ENCODE assay signal across 25 mouse cellular contexts in the genomic region with DNA sequence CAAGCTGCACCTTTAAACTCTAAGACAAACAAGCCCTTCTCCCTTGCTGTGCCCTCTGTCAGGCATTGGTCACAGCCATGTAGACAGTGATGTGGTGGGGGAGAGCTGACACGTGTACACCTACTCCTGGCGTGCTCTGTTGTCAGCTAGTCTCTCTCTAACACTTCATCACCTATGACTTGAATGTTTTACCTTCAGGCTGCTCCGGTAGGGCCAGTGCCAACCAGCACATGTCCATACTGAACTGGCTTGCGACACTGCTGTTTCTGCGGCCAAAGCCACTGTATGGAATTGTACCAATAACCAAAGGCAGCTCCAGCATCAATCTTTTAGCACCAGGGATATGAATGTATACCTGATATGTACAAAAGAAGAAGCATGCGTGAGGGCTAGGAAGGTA. TPM values are rescaled to one million over a fixed set of nuclear protein-coding genes. Genes with fewer than 3 reads are reported as not detected.
A peak's percentile ranks its signal among the peaks of the same experiment; 100 is the strongest.
DNase-seq lines count a peak whose midpoint lies in the region; ATAC-seq and TF ChIP-seq lines count a peak whose summit lies in the region.
"Had no signal": no experiment of that assay in that cellular context is flagged by ENCODE, and none has a peak within 500 bp of the region (broad histone marks: within the 10 kb centered on the region; RNA-seq: fewer than 3 reads in every experiment).

No protein-coding gene starts in this region.

- H3K36me3 ChIP-seq in liver, postnatal 0 days (replicated peaks; ENCODE audit: insufficient read depth, low read length) = peaks cover 32% of the 10 kb centered on the region
- peaks cover 33% of the 10 kb centered on the region for H3K36me3 ChIP-seq in liver, embryonic 12.5 days
- H3K36me3 ChIP-seq: G1E had no signal

- WGBS in liver, postnatal 0 days (ENCODE audit: insufficient replicate concordance) = 87% methylated on average over 6 of the region's 6 CpGs
- whole genome bisulfite sequencing in liver, embryonic 12.5 days (ENCODE audit: insufficient replicate concordance) = 80% methylated on average over 6 of the region's 6 CpGs

- no peak for TF ChIP-seq CTCF in liver, postnatal 0 days (IDR thresholded peaks at IDR 0.05; ENCODE audit: low read depth)

- H3K4me1 ChIP-seq in liver, postnatal 0 days (ENCODE audit: insufficient read depth) = no peaks in the 10 kb centered on the region
- no peaks in the 10 kb centered on the region for H3K4me1 ChIP-seq in liver, embryonic 12.5 days
- H3K4me1 ChIP-seq: embryonic facial prominence, embryonic 10.5 days; embryonic facial prominence, embryonic 12.5 days had no signal

- TF ChIP-seq EP300 in liver, postnatal 0 days (IDR thresholded peaks at IDR 0.05; ENCODE audit: low read depth) = no peak

- H3K9me3 ChIP-seq in liver, postnatal 0 days (ENCODE audit: low read length) = no peaks in the 10 kb centered on the region
- H3K9me3 ChIP-seq in liver, embryonic 12.5 days (replicated peaks) = no peaks in the 10 kb centered on the region
- H3K9me3 ChIP-seq: embryonic facial prominence, embryonic 10.5 days; embryonic facial prominence, embryonic 12.5 days; forebrain, embryonic 10.5 days; forebrain, embryonic 12.5 days had no signal

- no peak overlapping the region for H3K9ac ChIP-seq in liver, postnatal 0 days (replicated peaks)
- no peak overlapping the region for H3K9ac ChIP-seq in liver, embryonic 12.5 days
- H3K9ac ChIP-seq: embryonic facial prominence, embryonic 12.5 days; forebrain, embryonic 12.5 days had no signal

- DNase-seq in heart, adult 11 months = peak; percentile 66
- no peak for DNase-seq in heart, adult 18-20 months
- no peak for DNase-seq in liver, postnatal 0 days
- DNase-seq in right cerebral cortex, adult 2 months (ENCODE audit: low spot score in 2 of 2) = no peak
- DNase-seq: adrenal gland, adult 8-10 months; adrenal gland, postnatal 14 days; adrenal gland, postnatal 36 days; B cell, adult 2 months; cerebellum, adult 11-12 months; cerebellum, adult 2 months; cerebellum, adult 9-10 months; cerebellum, postnatal 10 days; cerebellum, postnatal 25 days had no signal

- 0 out of 2 replicates have a peak, but pooled peaks have one; percentile 27 for ATAC-seq in liver, postnatal 0 days
- no peak for ATAC-seq in liver, embryonic 12.5 days
- ATAC-seq: activated CD4-positive, CD25-positive, alpha-beta regulatory T cell, adult 4 months; CD4-positive, CD25-positive, alpha-beta regulatory T cell, adult 4 months; forebrain, embryonic 14.5 days; forebrain, embryonic 16.5 days; Patski had no signal

- H3K4me3 ChIP-seq in liver, postnatal 0 days (ENCODE audit: low read depth, low read length) = no peak overlapping the region
- no peak overlapping the region for H3K4me3 ChIP-seq in liver, embryonic 12.5 days
- H3K4me3 ChIP-seq: embryonic facial prominence, embryonic 10.5 days; embryonic facial prominence, embryonic 12.5 days; forebrain, embryonic 10.5 days; forebrain, embryonic 12.5 days had no signal

- no peak overlapping the region for H3K27ac ChIP-seq in liver, postnatal 0 days (ENCODE audit: low read depth)
- no peak overlapping the region for H3K27ac ChIP-seq in liver, embryonic 12.5 days
- H3K27ac ChIP-seq: embryonic facial prominence, embryonic 10.5 days; embryonic facial prominence, embryonic 12.5 days; forebrain, embryonic 10.5 days; forebrain, embryonic 12.5 days had no signal

- H3K27me3 ChIP-seq in liver, postnatal 0 days (ENCODE audit: insufficient read depth, low read length) = no peaks in the 10 kb centered on the region
- no peaks in the 10 kb centered on the region for H3K27me3 ChIP-seq in liver, embryonic 12.5 days (replicated peaks)
- H3K27me3 ChIP-seq: CH12.LX; embryonic facial prominence, embryonic 12.5 days; forebrain, embryonic 12.5 days; Patski had no signal

- H3K4me2 ChIP-seq in liver, postnatal 0 days (ENCODE audit: low read depth, low read length) = no peak overlapping the region
- no peak overlapping the region for H3K4me2 ChIP-seq in liver, embryonic 12.5 days
- H3K4me2 ChIP-seq: embryonic facial prominence, embryonic 12.5 days; forebrain, embryonic 12.5 days had no signal

RNA-seq across cellular contexts. Expression of a gene that starts 8.3 kb away (rescaled TPM):
- 1 to 10 TPM; 7.4 to 9.8 TPM for total RNA-seq in heart, adult 18-20 months (2021)
- 19.9 and 21.6 TPM in 2 replicates for polyA plus RNA-seq in liver, postnatal 0 days (2015; fragmentation: Nextera tagmentation; extraction: Ambion mirVana)
- polyA plus RNA-seq in liver, embryonic 12.5 days (2016; fragmentation: Nextera tagmentation; extraction: Ambion mirVana) = 5.1 and 5.7 TPM in 2 replicates
- total RNA-seq: CH12.LX had no signal
- polyA plus RNA-seq: G1E had no signal
